Mouse (Mus musculus) intestine, embryonic 16.5 days (tissue): Measurements from ENCODE around the gene Prkcd. TPM values are rescaled to one million over a fixed set of nuclear protein-coding genes. Genes with fewer than 3 reads are reported as not detected.

Experiments used
- ATAC-seq: fragments of 200-750 bp; cut with Nextera tagmentation; 2 replicates; pipeline ENCODE4 v1.8.0; 2017; ENCODE audit warnings: moderate TSS enrichment, moderate library complexity
- H3K27ac ChIP-seq: fragments of 300-500 bp; sonication (generic); 2 replicates; pipeline ENCODE4 v1.5.1; 2014; ENCODE audit warnings: mild to moderate bottlenecking, low read length
- H3K27me3 ChIP-seq: fragments of 300-500 bp; sonication (generic); replicated peaks from 2 replicates; pipeline ENCODE4 v1.6.1; 2014; ENCODE audit warnings: low read length, control low read depth, mixed read lengths; ENCODE audit not compliant: control insufficient read depth, insufficient read depth
- H3K36me3 ChIP-seq: fragments of 300-500 bp; sonication (generic); 2 replicates; pipeline ENCODE4 v1.6.1; 2014; ENCODE audit warnings: low read length, control low read depth; ENCODE audit not compliant: control insufficient read depth, insufficient read depth
- H3K4me1 ChIP-seq: fragments of 300-500 bp; sonication (generic); 2 replicates; pipeline ENCODE4 v1.6.1; 2014; ENCODE audit warnings: low read length, control low read depth, mixed read lengths; ENCODE audit not compliant: control insufficient read depth, insufficient read depth
- H3K4me2 ChIP-seq: fragments of 300-500 bp; sonication (generic); 2 replicates; pipeline ENCODE4 v1.6.1; 2014; ENCODE audit warnings: low read depth, low read length, control low read depth
- H3K4me3 ChIP-seq: fragments of 300-500 bp; sonication (generic); 2 replicates; pipeline ENCODE4 v1.5.1; 2014; ENCODE audit warnings: mild to moderate bottlenecking, low read length
- H3K9ac ChIP-seq: fragments of 300-500 bp; sonication (generic); 2 replicates; pipeline ENCODE4 v1.6.1; 2014; ENCODE audit warnings: low read depth, low read length
- H3K9me3 ChIP-seq: fragments of 300-500 bp; sonication (generic); 2 replicates; pipeline ENCODE4 v1.6.1; 2016; ENCODE audit warnings: low read length, control low read depth; ENCODE audit not compliant: control insufficient read depth
- whole genome bisulfite sequencing: fragments of 180-500 bp; shearing (Covaris S2); extraction: QIAGEN DNeasy Blood & Tissue Kit; methylation state at CpG from one replicate; pipeline ENCODE4 v1.1.7; 2014; 5-methylcytosine and 5-hydroxymethylcytosine counted together
- polyA plus RNA-seq: library from polyadenylated mRNA; unstranded; fragments of >200 nt; fragmentation: Nextera tagmentation; extraction: Ambion mirVana; gene quantifications from 2 replicates; pipeline ENCODE4 v1.2.1, GENCODE M21; 2015

Prkcd gene
- polyA plus RNA-seq, 1 experiment from 2014 or later = 52.1 TPM

GRCm38 (mm10) chr14:30653943-30654659 lies 28.1 kb upstream of the Prkcd start, which contains the start of gene Rft1:
Gene Rft1, plus strand, starts transcription at chr14:30654360.
- Histone ChIP-seq H3K4me3 (peak within 1 kb of the TSS; percentile 94), H3K4me2 (peak within 1 kb of the TSS; percentile 73), H3K36me3 (no peaks in the 10 kb centered on the region), H3K4me1 (peaks cover 5% of the 10 kb centered on the region), H3K9ac (peak within 1 kb of the TSS; percentile 100), H3K27me3 (no peaks in the 10 kb centered on the region), H3K27ac (peak within 1 kb of the TSS; percentile 89), H3K9me3 (no peaks in the 10 kb centered on the region)
- 2% methylated on average over 38 of the region's 38 CpGs for WGBS
- ATAC-seq = peak; percentile 94

GRCm38 (mm10) chr14:30650969-30651368 lies 25.0 kb upstream of the Prkcd start:
- ATAC-seq = peak; percentile 56
- no peak overlapping the region for H3K4me3 ChIP-seq
- H3K4me1 ChIP-seq = peaks cover 5% of the 10 kb centered on the region
- no peak overlapping the region for H3K27ac ChIP-seq
- no peaks in the 10 kb centered on the region for H3K9me3 ChIP-seq
- H3K36me3 ChIP-seq = no peaks in the 10 kb centered on the region
- H3K9ac ChIP-seq = no peak overlapping the region
- no peaks in the 10 kb centered on the region for H3K27me3 ChIP-seq
- H3K4me2 ChIP-seq = no peak overlapping the region
- 14% methylated on average over 4 of the region's 4 CpGs for WGBS

GRCm38 (mm10) chr14:30649745-30650144 lies 23.7 kb upstream of the Prkcd start:
- peaks cover under 1% of the 10 kb centered on the region for H3K4me1 ChIP-seq
- no peak overlapping the region for H3K4me3 ChIP-seq
- no peak for ATAC-seq
- H3K9me3 ChIP-seq = no peaks in the 10 kb centered on the region
- H3K4me2 ChIP-seq = no peak overlapping the region
- H3K36me3 ChIP-seq = no peaks in the 10 kb centered on the region
- no peaks in the 10 kb centered on the region for H3K27me3 ChIP-seq
- no peak overlapping the region for H3K27ac ChIP-seq
- WGBS = 79% methylated on average over 8 of the region's 8 CpGs
- no peak overlapping the region for H3K9ac ChIP-seq

GRCm38 (mm10) chr14:30648478-30648877 lies 22.5 kb upstream of the Prkcd start:
- Histone ChIP-seq H3K4me3 (no peak overlapping the region), H3K27me3 (no peaks in the 10 kb centered on the region), H3K9me3 (no peaks in the 10 kb centered on the region), H3K4me1 (no peaks in the 10 kb centered on the region), H3K9ac (no peak overlapping the region), H3K27ac (no peak overlapping the region), H3K36me3 (no peaks in the 10 kb centered on the region), H3K4me2 (no peak overlapping the region)
- ATAC-seq = no peak
- 61% methylated on average over 3 of the region's 3 CpGs for WGBS

GRCm38 (mm10) chr14:30646486-30646885 lies 20.5 kb upstream of the Prkcd start:
- Histone ChIP-seq H3K36me3 (no peaks in the 10 kb centered on the region), H3K4me2 (no peak overlapping the region), H3K4me3 (no peak overlapping the region), H3K4me1 (no peaks in the 10 kb centered on the region), H3K9ac (no peak overlapping the region), H3K27me3 (no peaks in the 10 kb centered on the region), H3K27ac (no peak overlapping the region), H3K9me3 (no peaks in the 10 kb centered on the region)
- no peak for ATAC-seq
- WGBS = 61% methylated on average over 1 of the region's 1 CpGs

- 0 out of 2 replicates have a peak, but pooled peaks cover 6% of the 10 kb centered on the region for H3K4me1 ChIP-seq
- H3K9me3 ChIP-seq = no peaks in the 10 kb centered on the region
- no peak overlapping the region for H3K9ac ChIP-seq
- H3K36me3 ChIP-seq = no peaks in the 10 kb centered on the region
- H3K4me2 ChIP-seq = no peak overlapping the region
- WGBS = 69% methylated on average over 8 of the region's 8 CpGs
- no peak overlapping the region for H3K27ac ChIP-seq
- no peak for ATAC-seq
- no peak overlapping the region for H3K4me3 ChIP-seq
- no peaks in the 10 kb centered on the region for H3K27me3 ChIP-seq
Measured at GRCm38 (mm10) chr14:30645066-30645465, 19.1 kb upstream of the Prkcd start.

GRCm38 (mm10) chr14:30644026-30644425 lies 18.0 kb upstream of the Prkcd start:
- 0 out of 2 replicates have a peak, but pooled peaks cover 6% of the 10 kb centered on the region for H3K4me1 ChIP-seq
- H3K9me3 ChIP-seq = no peaks in the 10 kb centered on the region
- no peak overlapping the region for H3K4me3 ChIP-seq
- H3K9ac ChIP-seq = no peak overlapping the region
- H3K27ac ChIP-seq = no peak overlapping the region
- no peak overlapping the region for H3K4me2 ChIP-seq
- no peaks in the 10 kb centered on the region for H3K27me3 ChIP-seq
- H3K36me3 ChIP-seq = no peaks in the 10 kb centered on the region
- WGBS = 91% methylated on average over 2 of the region's 2 CpGs
- no peak for ATAC-seq

- Histone ChIP-seq H3K4me3 (no peak overlapping the region), H3K4me1 (peaks cover 15% of the 10 kb centered on the region; the same call in 1 of the 2 replicates), H3K4me2 (no peak overlapping the region), H3K27me3 (no peaks in the 10 kb centered on the region), H3K36me3 (no peaks in the 10 kb centered on the region), H3K9me3 (no peaks in the 10 kb centered on the region), H3K9ac (no peak overlapping the region), H3K27ac (no peak overlapping the region)
- ATAC-seq = no peak
- WGBS = 78% methylated on average over 2 of the region's 2 CpGs
Measured at GRCm38 (mm10) chr14:30641748-30642147, 15.7 kb upstream of the Prkcd start.

- Histone ChIP-seq H3K4me1 (peaks cover 43% of the 10 kb centered on the region), H3K4me2 (no peak overlapping the region), H3K4me3 (no peak overlapping the region), H3K27me3 (no peaks in the 10 kb centered on the region), H3K9me3 (no peaks in the 10 kb centered on the region), H3K27ac (no peak overlapping the region), H3K9ac (no peak overlapping the region), H3K36me3 (no peaks in the 10 kb centered on the region)
- WGBS = 83% methylated on average over 4 of the region's 4 CpGs
- no peak for ATAC-seq
Measured at GRCm38 (mm10) chr14:30638686-30639085, 12.7 kb upstream of the Prkcd start.

GRCm38 (mm10) chr14:30638009-30638408 lies 12.0 kb upstream of the Prkcd start:
- no peaks in the 10 kb centered on the region for H3K36me3 ChIP-seq
- H3K4me3 ChIP-seq = no peak overlapping the region
- no peak overlapping the region for H3K9ac ChIP-seq
- H3K9me3 ChIP-seq = no peaks in the 10 kb centered on the region
- H3K27me3 ChIP-seq = no peaks in the 10 kb centered on the region
- H3K27ac ChIP-seq = no peak overlapping the region
- WGBS = 77% methylated on average over 4 of the region's 4 CpGs
- H3K4me2 ChIP-seq = no peak overlapping the region
- ATAC-seq = no peak
- peaks cover 44% of the 10 kb centered on the region for H3K4me1 ChIP-seq
